Mouse (Mus musculus): ENCODE data around the gene Apol9a. TPM values are rescaled to one million over a fixed set of nuclear protein-coding genes. Genes with fewer than 3 reads are reported as not detected.
"Not testable (repeated sequence)": the region's sequence is repeated elsewhere in the genome, so short reads cannot be mapped to it uniquely, and the experiment has no call there.

Gene Apol9a
- polyA plus RNA-seq, 1 experiment from 2014 or later = not detected

- not testable (repeated sequence) for H3K36me3 ChIP-seq; DNase-seq (ENCODE audit: low spot score); H3K4me3 ChIP-seq; H3K4me1 ChIP-seq; H3K27ac ChIP-seq; H3K27me3 ChIP-seq (ENCODE audit: insufficient read depth, poor library complexity, severe bottlenecking); H3K9me3 ChIP-seq
- 35% methylated on average over 11 of the region's 11 CpGs for WGBS
Measured at GRCm38 (mm10) chr15:77397450-77398132, 13.3 kb downstream of the Apol9a start.

DNA sequence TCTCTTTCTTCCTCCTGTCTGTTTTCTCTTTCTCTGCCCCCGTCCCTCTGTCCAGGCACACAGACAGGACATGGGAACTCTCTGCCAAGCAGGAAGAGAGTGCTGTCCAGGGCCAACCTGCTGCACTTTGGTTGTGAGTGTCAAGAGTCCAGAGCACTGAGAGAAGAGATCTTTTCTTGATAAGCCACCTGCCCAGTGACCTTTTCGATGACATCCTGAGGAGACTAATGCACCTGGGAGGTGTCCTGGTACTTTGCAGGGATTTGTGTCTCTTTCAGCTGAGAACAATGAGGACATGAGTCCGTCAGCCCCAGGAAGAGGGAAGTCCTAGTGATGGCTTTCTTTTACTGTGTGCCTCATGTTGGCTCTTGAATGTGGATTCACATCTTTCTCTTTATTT, 17.1 kb downstream of the Apol9a start:
- WGBS = 65% methylated on average over 3 of the region's 3 CpGs
- not testable (repeated sequence) for H3K4me3 ChIP-seq; H3K27me3 ChIP-seq (ENCODE audit: insufficient read depth, poor library complexity, severe bottlenecking); H3K27ac ChIP-seq; H3K36me3 ChIP-seq; DNase-seq (ENCODE audit: low spot score); H3K9me3 ChIP-seq; H3K4me1 ChIP-seq

GRCm38 (mm10) chr15:77387462-77387861, 23.5 kb downstream of the Apol9a start:
- Histone ChIP-seq H3K4me3 (no peak overlapping the region), H3K9me3 (no peaks in the 10 kb centered on the region), H3K27ac (no peak overlapping the region), H3K4me1 (no peaks in the 10 kb centered on the region), H3K36me3 (no peaks in the 10 kb centered on the region), H3K27me3 (ENCODE audit: insufficient read depth, poor library complexity, severe bottlenecking) (peaks cover 6% of the 10 kb centered on the region; the same call in 1 of the 2 replicates)
- no peak for DNase-seq (ENCODE audit: low spot score)
- 87% methylated on average over 2 of the region's 2 CpGs for WGBS

- DNase-seq (ENCODE audit: low spot score) = no peak
- peaks cover 11% of the 10 kb centered on the region; the same call in 1 of the 2 replicates for H3K27me3 ChIP-seq (ENCODE audit: insufficient read depth, poor library complexity, severe bottlenecking)
- 84% methylated on average over 7 of the region's 7 CpGs for WGBS
- H3K27ac ChIP-seq = no peak overlapping the region
- no peak overlapping the region for H3K4me3 ChIP-seq
- no peaks in the 10 kb centered on the region for H3K9me3 ChIP-seq
- H3K4me1 ChIP-seq = no peaks in the 10 kb centered on the region
- H3K36me3 ChIP-seq = no peaks in the 10 kb centered on the region
Measured at GRCm38 (mm10) chr15:77384340-77385030, 26.4 kb downstream of the Apol9a start.

GRCm38 (mm10) chr15:77382880-77383279, 28.1 kb downstream of the Apol9a start:
- H3K36me3 ChIP-seq = no peaks in the 10 kb centered on the region
- WGBS = 72% methylated on average over 1 of the region's 1 CpGs
- no peak overlapping the region for H3K4me3 ChIP-seq
- H3K4me1 ChIP-seq = no peaks in the 10 kb centered on the region
- no peak overlapping the region for H3K27ac ChIP-seq
- H3K9me3 ChIP-seq = no peaks in the 10 kb centered on the region
- no peak for DNase-seq (ENCODE audit: low spot score)
- peaks cover 11% of the 10 kb centered on the region; the same call in 1 of the 2 replicates for H3K27me3 ChIP-seq (ENCODE audit: insufficient read depth, poor library complexity, severe bottlenecking)

GRCm38 (mm10) chr15:77382271-77382850, 28.6 kb downstream of the Apol9a start:
- Histone ChIP-seq H3K4me1 (no peaks in the 10 kb centered on the region), H3K9me3 (no peaks in the 10 kb centered on the region), H3K36me3 (no peaks in the 10 kb centered on the region), H3K27me3 (ENCODE audit: insufficient read depth, poor library complexity, severe bottlenecking) (peaks cover 11% of the 10 kb centered on the region; the same call in 1 of the 2 replicates), H3K4me3 (no peak overlapping the region), H3K27ac (no peak overlapping the region)
- 79% methylated on average over 11 of the region's 11 CpGs for WGBS
- DNase-seq (ENCODE audit: low spot score) = no peak

DNA sequence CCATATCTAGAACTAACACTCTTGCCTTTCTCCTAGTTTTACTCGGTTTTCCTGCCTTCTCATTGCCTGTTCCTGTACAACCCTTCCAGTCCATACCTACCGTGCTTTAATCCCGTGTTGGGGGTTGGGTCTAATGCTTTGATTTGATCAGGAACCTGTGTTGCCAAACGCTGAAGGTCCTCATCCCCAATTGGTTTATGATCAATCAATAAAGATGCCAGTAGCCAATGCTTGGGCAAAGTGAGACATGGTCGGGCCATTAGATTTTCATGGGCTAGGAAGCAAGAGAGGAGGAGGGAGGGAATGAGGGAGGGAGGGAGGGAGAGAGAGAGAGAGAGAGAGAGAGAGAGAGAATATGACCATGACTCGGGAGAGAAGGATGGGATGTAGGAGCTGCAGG, 29.5 kb downstream of the Apol9a start:
- no peak overlapping the region for H3K4me3 ChIP-seq
- 85% methylated on average over 6 of the region's 6 CpGs for WGBS
- H3K27me3 ChIP-seq (ENCODE audit: insufficient read depth, poor library complexity, severe bottlenecking) = peaks cover 18% of the 10 kb centered on the region; the same call in 1 of the 2 replicates
- no peaks in the 10 kb centered on the region for H3K4me1 ChIP-seq
- no peaks in the 10 kb centered on the region for H3K36me3 ChIP-seq
- no peaks in the 10 kb centered on the region for H3K9me3 ChIP-seq
- no peak for DNase-seq (ENCODE audit: low spot score)
- no peak overlapping the region for H3K27ac ChIP-seq

DNA sequence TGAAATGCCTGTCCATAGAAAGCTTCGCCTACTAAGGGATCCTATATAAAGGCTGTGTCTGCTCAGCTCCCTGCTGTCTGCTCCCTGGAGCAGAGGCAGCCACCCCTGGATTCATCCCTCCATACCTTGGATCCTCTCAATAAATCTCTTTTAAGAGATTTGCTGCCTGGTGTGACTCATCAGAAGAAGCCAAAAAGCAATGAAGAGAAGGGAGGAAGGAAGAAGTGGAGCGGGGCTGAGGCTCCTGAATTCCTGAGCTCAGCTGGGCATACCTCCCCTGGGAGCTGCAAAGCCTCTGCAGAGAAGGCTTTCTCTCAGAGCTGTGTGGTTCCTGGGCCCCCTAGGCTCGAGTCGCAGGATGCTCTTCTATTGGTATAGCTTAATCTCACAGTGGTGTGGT, 31.0 kb downstream of the Apol9a start:
- H3K36me3 ChIP-seq = no peaks in the 10 kb centered on the region
- H3K4me1 ChIP-seq = no peaks in the 10 kb centered on the region
- H3K27me3 ChIP-seq (ENCODE audit: insufficient read depth, poor library complexity, severe bottlenecking) = peaks cover 19% of the 10 kb centered on the region; the same call in 1 of the 2 replicates
- 37% methylated on average over 4 of the region's 4 CpGs for whole genome bisulfite sequencing
- DNase-seq (ENCODE audit: low spot score) = no peak
- no peaks in the 10 kb centered on the region for H3K9me3 ChIP-seq
- no peak overlapping the region for H3K4me3 ChIP-seq
- no peak overlapping the region for H3K27ac ChIP-seq

DNA sequence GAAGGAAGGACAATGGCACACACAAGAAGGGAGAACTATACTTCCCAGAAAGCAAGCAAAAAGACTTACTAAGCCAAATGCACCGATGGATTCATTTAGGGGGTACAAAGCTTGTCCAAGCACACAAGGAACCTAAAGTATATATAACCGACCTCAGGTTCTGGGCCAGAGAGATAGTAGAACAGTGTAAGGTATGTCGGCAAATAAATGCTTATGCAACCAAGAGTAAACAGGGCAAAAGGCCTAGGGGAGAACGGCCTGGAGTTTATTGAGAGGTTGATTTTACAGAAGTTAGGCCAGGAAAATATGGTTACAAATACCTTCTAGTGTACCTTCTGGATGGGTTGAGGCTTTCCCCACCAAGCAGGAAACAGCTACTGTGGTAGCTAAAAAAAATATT, 33.5 kb downstream of the Apol9a start:
- Histone ChIP-seq H3K36me3 (no peaks in the 10 kb centered on the region), H3K27ac (no peak overlapping the region), H3K4me3 (no peak overlapping the region), H3K4me1 (no peaks in the 10 kb centered on the region), H3K27me3 (ENCODE audit: insufficient read depth, poor library complexity, severe bottlenecking) (peaks cover 13% of the 10 kb centered on the region; the same call in 1 of the 2 replicates), H3K9me3 (no peaks in the 10 kb centered on the region)
- DNase-seq (ENCODE audit: low spot score) = no peak
- 80% methylated on average over 4 of the region's 4 CpGs for WGBS

DNA sequence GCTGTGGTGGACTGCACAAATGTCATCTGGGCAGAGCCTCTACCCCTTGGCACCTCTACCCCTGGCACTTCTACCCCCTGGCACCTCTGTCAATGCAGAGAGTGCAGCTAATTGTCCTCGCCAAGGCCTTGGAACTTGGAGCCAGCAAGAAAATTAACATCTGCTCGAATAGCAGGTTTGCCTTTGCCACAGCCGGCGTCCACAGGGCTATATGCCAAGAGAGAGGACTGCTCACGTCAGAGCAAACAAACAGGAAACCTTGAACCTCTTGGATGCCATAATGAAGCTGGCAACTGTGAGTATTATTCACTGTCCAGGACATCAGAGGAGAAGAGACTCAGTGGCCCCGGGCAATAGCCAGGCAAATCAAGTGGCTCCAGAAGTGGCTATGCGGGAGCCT, 34.0 kb downstream of the Apol9a start:
- Histone ChIP-seq H3K36me3 (no peaks in the 10 kb centered on the region), H3K4me1 (no peaks in the 10 kb centered on the region), H3K27ac (no peak overlapping the region), H3K27me3 (ENCODE audit: insufficient read depth, poor library complexity, severe bottlenecking) (peaks cover 8% of the 10 kb centered on the region; the same call in 1 of the 2 replicates), H3K4me3 (no peak overlapping the region), H3K9me3 (no peaks in the 10 kb centered on the region)
- DNase-seq (ENCODE audit: low spot score) = no peak
- 79% methylated on average over 7 of the region's 7 CpGs for WGBS

- peaks cover 30% of the 10 kb centered on the region for H3K4me1 ChIP-seq
- H3K9me3 ChIP-seq = no peaks in the 10 kb centered on the region
- H3K27me3 ChIP-seq (ENCODE audit: insufficient read depth, poor library complexity, severe bottlenecking) = no peaks in the 10 kb centered on the region
- no peak for DNase-seq (ENCODE audit: low spot score)
- H3K36me3 ChIP-seq = no peaks in the 10 kb centered on the region
- 89% methylated on average over 8 of the region's 8 CpGs for WGBS
- H3K4me3 ChIP-seq = no peak overlapping the region
- no peak overlapping the region for H3K27ac ChIP-seq
Measured at GRCm38 (mm10) chr15:77370588-77370987, 40.3 kb downstream of the Apol9a start.

DNA sequence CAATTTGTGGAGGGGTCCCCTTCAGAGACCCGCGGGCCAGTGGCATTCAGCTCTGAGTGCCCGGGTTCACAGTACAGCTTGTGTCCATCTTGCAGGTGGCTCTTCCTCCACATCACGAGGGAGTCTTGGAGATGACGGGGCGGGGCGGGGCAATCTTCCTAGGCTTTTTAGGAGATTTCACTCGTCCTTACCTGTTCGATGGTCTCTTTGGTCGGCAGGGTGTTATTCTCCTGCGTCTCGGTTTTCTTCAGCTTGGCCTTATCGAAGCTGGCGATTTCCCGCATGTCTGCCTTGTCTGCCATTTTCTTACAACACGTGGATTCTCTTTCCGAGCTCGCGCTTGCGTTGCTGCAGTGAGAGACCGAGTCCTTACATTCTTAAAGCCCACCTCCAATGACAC, 41.0 kb downstream of the Apol9a start:
- Histone ChIP-seq H3K27me3 (ENCODE audit: insufficient read depth, poor library complexity, severe bottlenecking) (no peaks in the 10 kb centered on the region), H3K4me3 (no peak overlapping the region), H3K9me3 (no peaks in the 10 kb centered on the region), H3K4me1 (peaks cover 30% of the 10 kb centered on the region), H3K36me3 (no peaks in the 10 kb centered on the region), H3K27ac (no peak overlapping the region)
- 90% methylated on average over 21 of the region's 21 CpGs for WGBS
- DNase-seq (ENCODE audit: low spot score) = no peak

GRCm38 (mm10) chr15:77368818-77369320, 42.1 kb downstream of the Apol9a start:
- Histone ChIP-seq H3K36me3 (no peaks in the 10 kb centered on the region), H3K4me1 (peaks cover 30% of the 10 kb centered on the region), H3K27ac (peak overlapping the region; percentile 77; the same call in 1 of the 2 replicates), H3K9me3 (no peaks in the 10 kb centered on the region), H3K4me3 (no peak overlapping the region), H3K27me3 (ENCODE audit: insufficient read depth, poor library complexity, severe bottlenecking) (no peaks in the 10 kb centered on the region)
- DNase-seq (ENCODE audit: low spot score) = no peak
- WGBS = 81% methylated on average over 12 of the region's 12 CpGs
